Mouse (Mus musculus): ENCODE data around the gene Gm10352.
"Not testable (repeated sequence)": the region's sequence is repeated elsewhere in the genome, so short reads cannot be mapped to it uniquely, and the experiment has no call there.

Gm10352 gene

GRCm38 (mm10) chrY:2900689-2901088 is at the start of gene Gm10352:
TSS of gene Gm10352 (plus strand) at chrY:2900989.
- not testable (repeated sequence) for DNase-seq (ENCODE audit: low spot score)

DNA sequence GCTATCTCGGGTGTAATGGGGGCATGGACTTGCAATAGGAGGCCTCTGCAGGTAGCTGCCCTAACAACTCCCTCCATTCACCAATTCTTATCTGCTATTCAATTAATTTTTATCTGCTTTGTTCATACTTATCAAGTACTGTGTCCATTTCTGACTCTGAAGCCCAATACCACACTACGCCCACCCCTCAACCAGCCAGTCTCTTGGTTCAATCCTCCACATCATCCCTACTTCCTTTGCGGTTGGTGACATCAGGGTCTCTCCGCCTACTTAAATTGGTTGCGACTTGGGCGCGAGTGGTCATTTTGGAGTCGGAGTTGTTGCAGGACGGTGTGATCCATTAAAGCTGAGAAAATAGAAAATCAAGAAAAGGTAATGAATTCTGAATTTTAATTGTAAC is 31.5 kb downstream of the Gm10352 start, which contains the start of gene Gm29289:
Gene Gm29289 (plus strand): TSS at position 301 of the 400 bp plus-strand sequence.
- DNase-seq (ENCODE audit: low spot score): not testable (repeated sequence)

Data from yolk sac, embryonic 10.5 days (tissue).